Mouse (Mus musculus) CH12.LX (cell line): ENCODE data around the gene Lsm2. TPM values are rescaled to one million over a fixed set of nuclear protein-coding genes. Genes with fewer than 3 reads are reported as not detected.
"Not testable (repeated sequence)": the region's sequence is repeated elsewhere in the genome, so short reads cannot be mapped to it uniquely, and the experiment has no call there.

Experiments used
- DNase-seq: peaks from one replicate; pipeline ENCODE4 v3.0.0-alpha.2; 2013; ENCODE audit errors: extremely low read depth
- H3K27ac ChIP-seq: 2 replicates; pipeline ENCODE4 v1.5.1; 2012; ENCODE audit warnings: low read depth, mild to moderate bottlenecking, control low read depth, moderate library complexity; ENCODE audit not compliant: insufficient read depth
- H3K27me3 ChIP-seq: replicated peaks from 2 replicates; pipeline ENCODE3; 2012; ENCODE audit warnings: inconsistent platforms
- H3K36me3 ChIP-seq, 2 experiments: replicated peaks in 1 of 2; 2 replicates each; pipeline versions ENCODE3 to v1.6.1; 2012; ENCODE audit warnings: inconsistent platforms in 1 of 2, low read length in 1 of 2, mild to moderate bottlenecking in 1 of 2, mixed read lengths in 1 of 2, moderate library complexity in 1 of 2; ENCODE audit not compliant: control insufficient read depth in 1 of 2, insufficient read depth in 1 of 2
- H3K4me1 ChIP-seq, 2 experiments: 2 replicates each; pipeline ENCODE4 v1.6.1; 2012; ENCODE audit warnings: inconsistent platforms in 1 of 2, moderate library complexity in 1 of 2; ENCODE audit not compliant: insufficient read depth in 2 of 2, control insufficient read depth in 1 of 2
- H3K4me2 ChIP-seq: 2 replicates; pipeline ENCODE4 v1.6.1; 2012; ENCODE audit warnings: low read depth, mild to moderate bottlenecking, control low read depth; ENCODE audit not compliant: poor library complexity, insufficient read depth, severe bottlenecking
- H3K4me3 ChIP-seq, 3 experiments: fragments of 150-350 bp in 1 of 3; sonication (generic) in 1 of 3; replicated peaks in 1 of 3; 2 replicates each; pipeline versions ENCODE3 to v1.5.1; 2011 to 2012; ENCODE audit warnings: low read depth in 2 of 3, low read length in 2 of 3, mild to moderate bottlenecking in 2 of 3, moderate library complexity in 2 of 3, control low read depth in 1 of 3, improper control_type of control experiment in 1 of 3, inconsistent platforms in 1 of 3, mixed read lengths in 1 of 3; ENCODE audit not compliant: poor library complexity in 1 of 3
- H3K79me2 ChIP-seq: replicated peaks from 2 replicates; pipeline ENCODE4 v1.6.1; 2012; ENCODE audit warnings: mild to moderate bottlenecking, moderate library complexity; ENCODE audit not compliant: control insufficient read depth, poor library complexity, insufficient read depth, severe bottlenecking; ENCODE audit errors: extremely low read depth
- H3K9ac ChIP-seq: 2 replicates; pipeline ENCODE4 v1.6.1; 2012; ENCODE audit warnings: low read depth, mild to moderate bottlenecking, control low read depth, moderate library complexity; ENCODE audit not compliant: insufficient read depth
- H3K9me3 ChIP-seq: replicated peaks from 2 replicates; pipeline ENCODE3; 2012; ENCODE audit warnings: low read length, inconsistent platforms, mixed read lengths
- CTCF ChIP-seq, 2 experiments: IDR thresholded peaks in 1 of 2; conservative IDR thresholded peaks in 1 of 2; 2 replicates each; pipeline ENCODE4 v1.5.1; 2011 to 2012; ENCODE audit warnings: low read depth in 2 of 2, low read length in 2 of 2, improper control_type of control experiment in 1 of 2, inconsistent platforms in 1 of 2, mild to moderate bottlenecking in 1 of 2, moderate library complexity in 1 of 2
- GABPA ChIP-seq: IDR thresholded peaks from 2 replicates; pipeline ENCODE4 v1.6.1; 2012; ENCODE audit warnings: low read depth, low read length, improper control_type of control experiment, inconsistent platforms; ENCODE audit not compliant: insufficient replicate concordance
- MXI1 ChIP-seq: IDR thresholded peaks from 2 replicates; pipeline ENCODE4 v1.6.1; 2011; ENCODE audit warnings: mild to moderate bottlenecking, low read depth, low read length, improper control_type of control experiment
- RAD21 ChIP-seq: IDR thresholded peaks from 2 replicates; pipeline ENCODE4 v1.6.1; 2011; ENCODE audit warnings: low read depth, mild to moderate bottlenecking, low read length, improper control_type of control experiment, moderate library complexity
- SMC3 ChIP-seq: IDR thresholded peaks from 2 replicates; pipeline ENCODE4 v1.6.1; 2011; ENCODE audit warnings: low read depth, low read length, improper control_type of control experiment
- ZMIZ1 ChIP-seq: IDR thresholded peaks from 2 replicates; pipeline ENCODE4 v1.6.1; 2012; ENCODE audit warnings: low read depth, mild to moderate bottlenecking, inconsistent platforms, low read length, improper control_type of control experiment
- ZNF384 ChIP-seq: IDR thresholded peaks from 2 replicates; pipeline ENCODE4 v1.6.1; 2012; ENCODE audit warnings: low read depth, low read length, improper control_type of control experiment, inconsistent platforms
- dilution Hi-C: fragments of 300-500 bp; cut with MboI; formaldehyde crosslinking; loops from 2 replicates; pipeline ENCODE4 v1.14.3; 2020; ENCODE audit warnings: low sequenced_read_pairs; ENCODE audit not compliant: extremely low pct_unique_long_range_greater_than_20kb, extremely low pct_ligation_motif_present
- in situ Hi-C: fragments of 300-500 bp; cut with MboI; formaldehyde crosslinking; loops from 3 replicates; pipeline ENCODE4 v1.14.3; 2019; ENCODE audit warnings: low sequenced_read_pairs, low pct_ligation_motif_present, low pct_unique_long_range_greater_than_20kb, mixed read lengths
- polyA plus RNA-seq: library from polyadenylated mRNA; unstranded; fragments of >175 nt; gene quantifications from 2 replicates; pipeline ENCODE4 v1.2.1, GENCODE M21; 2012; ENCODE audit warnings: low read depth; ENCODE audit not compliant: insufficient read length
- total RNA-seq, 2 experiments: library from RNA; depleted of rRNA; stranded (reverse); fragments of 300-350 nt in 1 of 2; fragments of >200 nt in 1 of 2; gene quantifications; 2 replicates each; pipeline ENCODE4 v1.2.3; 2012 to 2014

Lsm2 gene
- total and polyA plus RNA-seq, 3 experiments, result 104 to 345 (median 135) TPM

DNA sequence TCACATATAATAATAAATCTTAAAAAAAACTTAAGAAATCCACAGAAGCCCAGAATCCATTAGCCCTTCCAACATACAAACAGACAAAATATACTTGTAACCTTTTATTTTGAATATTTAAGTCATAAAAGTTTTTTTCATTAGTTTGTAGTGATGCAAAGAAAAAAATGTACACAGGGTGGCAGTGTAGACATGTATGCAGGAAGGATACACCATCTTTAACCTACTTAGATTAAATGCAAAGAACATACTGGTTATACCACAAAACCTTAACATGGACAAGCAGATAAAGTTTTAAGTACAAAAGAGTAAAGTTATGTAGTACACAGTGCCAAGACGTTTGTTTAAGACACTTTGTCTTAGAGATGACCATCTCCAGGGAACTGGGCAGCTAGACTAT lies 25.3 kb upstream of the Lsm2 start:
- H3K4me1 ChIP-seq, result peaks cover 0 to 22% of the 10 kb centered on the region in 2 experiments; a peak in 2 of 4 replicates
- DNase-seq, result peak; percentile 10
- dilution Hi-C loops (no loop called here), in situ Hi-C loops (no loop called here)
- no peak overlapping the region for H3K4me3 ChIP-seq
- H3K79me2 ChIP-seq, result peaks cover 8% of the 10 kb centered on the region
- peaks cover 0 to 6% of the 10 kb centered on the region in 2 experiments for H3K36me3 ChIP-seq
- no peak overlapping the region for H3K4me2 ChIP-seq
- H3K27me3 ChIP-seq, result no peaks in the 10 kb centered on the region
- H3K9me3 ChIP-seq, result peaks cover 2% of the 10 kb centered on the region
- TF ChIP-seq MXI1, result no peak
- peak; percentile 59 for TF ChIP-seq SMC3
- no peak for TF ChIP-seq ZMIZ1
- TF ChIP-seq ZNF384, result peak; percentile 57; the same call in 1 of the 2 replicates
- TF ChIP-seq GABPA, result no peak
- peak; percentile 74 for TF ChIP-seq RAD21
- peak in 1 of 2 experiments; percentile 67; a peak in 2 of 4 replicates for TF ChIP-seq CTCF (conservative IDR thresholded peaks at IDR 0.05 in 1 of 2, IDR thresholded peaks at IDR 0.05 in 1 of 2; ENCODE audit: low read depth in 2 of 2, low read length in 2 of 2)
- H3K9ac ChIP-seq, result no peak overlapping the region
- no peak overlapping the region for H3K27ac ChIP-seq

- DNase-seq, H3K9ac ChIP-seq, H3K27ac ChIP-seq, H3K4me2 ChIP-seq, H3K27me3 ChIP-seq, H3K4me3 ChIP-seq, H3K9me3 ChIP-seq, dilution Hi-C loops, H3K79me2 ChIP-seq, H3K36me3 ChIP-seq, in situ Hi-C loops: not testable (repeated sequence)
- H3K4me1 ChIP-seq, result peaks cover 0 to 30% of the 10 kb centered on the region in 2 experiments; a peak in 2 of 4 replicates
Observed at GRCm38 (mm10) chr17:34957291-34957690, 24.4 kb upstream of the Lsm2 start.

DNA sequence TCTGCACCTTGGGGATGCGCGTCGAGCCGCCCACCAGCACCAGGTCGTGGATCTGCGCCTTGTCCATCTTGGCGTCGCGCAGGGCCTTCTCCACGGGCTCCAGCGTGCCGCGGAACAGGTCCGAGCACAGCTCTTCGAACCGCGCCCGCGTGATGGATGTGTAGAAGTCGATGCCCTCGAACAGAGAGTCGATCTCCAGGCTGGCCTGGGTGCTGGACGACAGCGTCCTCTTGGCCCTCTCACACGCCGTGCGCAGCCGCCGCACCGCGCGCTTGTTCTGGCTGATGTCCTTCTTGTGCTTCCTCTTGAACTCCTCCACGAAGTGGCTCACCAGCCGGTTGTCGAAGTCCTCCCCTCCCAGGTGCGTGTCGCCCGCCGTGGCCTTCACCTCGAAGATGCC lies 23.7 kb upstream of the Lsm2 start:
- H3K36me3 ChIP-seq, H3K4me3 ChIP-seq, in situ Hi-C loops, H3K9ac ChIP-seq, H3K27ac ChIP-seq, dilution Hi-C loops, H3K4me2 ChIP-seq, H3K79me2 ChIP-seq, DNase-seq, H3K9me3 ChIP-seq, H3K27me3 ChIP-seq: not testable (repeated sequence)
- peaks cover 0 to 36% of the 10 kb centered on the region in 2 experiments; a peak in 2 of 4 replicates for H3K4me1 ChIP-seq

GRCm38 (mm10) chr17:34958734-34959129 lies 22.9 kb upstream of the Lsm2 start:
- DNase-seq, in situ Hi-C loops, H3K27me3 ChIP-seq, H3K36me3 ChIP-seq, H3K4me3 ChIP-seq, dilution Hi-C loops, H3K4me2 ChIP-seq, H3K9me3 ChIP-seq, H3K27ac ChIP-seq, H3K79me2 ChIP-seq, H3K9ac ChIP-seq: not testable (repeated sequence)
- peaks cover 0 to 37% of the 10 kb centered on the region in 2 experiments; a peak in 2 of 4 replicates for H3K4me1 ChIP-seq

- Histone ChIP-seq H3K4me3 (peak within 1 kb of the TSS in 2 of 3 experiments; percentile 37 to 43), H3K4me1 (peaks cover 0 to 37% of the 10 kb centered on the region in 2 experiments; a peak in 2 of 4 replicates)
- H3K79me2 ChIP-seq, dilution Hi-C loops, H3K9me3 ChIP-seq, H3K4me2 ChIP-seq, in situ Hi-C loops, H3K36me3 ChIP-seq, H3K9ac ChIP-seq, H3K27ac ChIP-seq, H3K27me3 ChIP-seq: not testable (repeated sequence)
- peak; percentile 28 for DNase-seq
Observed at GRCm38 (mm10) chr17:34959130-34959778, 22.4 kb upstream of the Lsm2 start, which contains the start of gene Hspa1b. Gene Hspa1b (minus strand): TSS chr17:34959238.
